Mouse (Mus musculus) gastrocnemius, adult 18-20 months (tissue): ENCODE data around the gene 1700024B05Rik. TPM values are rescaled to one million over a fixed set of nuclear protein-coding genes. Genes with fewer than 3 reads are reported as not detected.
"Not testable (repeated sequence)": the region's sequence is repeated elsewhere in the genome, so short reads cannot be mapped to it uniquely, and the experiment has no call there.

Experiments
- DNase-seq: peaks from one replicate; pipeline ENCODE4 v3.0.0; 2021; ENCODE audit warnings: low spot score
- long read RNA-seq, 2 experiments: library from polyadenylated mRNA; stranded (forward); transcript quantifications; one replicate each; pipeline ENCODE4 v2.0.0; 2021
- total RNA-seq, 2 experiments: library from RNA; stranded (reverse); gene quantifications; 2 replicates each; pipeline ENCODE4 v1.2.3; 2021

Gene 1700024B05Rik
- not detected for total RNA-seq
- long read RNA-seq, experiment 1 = 0 reads
- long read RNA-seq, experiment 2 = 0 reads

DNA sequence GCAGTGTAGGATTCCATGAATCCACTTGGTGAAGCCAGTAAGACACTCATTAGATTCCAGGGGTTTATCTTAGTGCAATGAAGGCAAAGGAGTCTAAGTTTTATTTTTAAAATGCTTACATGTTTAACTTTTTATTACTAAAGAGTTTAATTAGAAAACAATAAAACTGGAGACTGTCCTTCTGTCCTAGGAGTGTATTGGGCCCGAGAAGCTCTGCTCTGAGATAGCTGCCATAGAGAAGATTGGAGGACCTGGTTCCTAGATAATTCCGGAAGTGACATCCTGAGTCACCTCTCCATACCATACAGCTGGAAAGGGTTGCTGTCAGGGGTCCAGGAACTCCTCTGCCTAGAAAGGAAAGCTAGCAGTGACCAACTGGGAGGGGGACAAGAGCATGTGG lies at the start of gene 1700024B05Rik:
TSS of gene 1700024B05Rik (plus strand) at position 301 of the 400 bp plus-strand sequence.
- DNase-seq = not testable (repeated sequence)

DNA sequence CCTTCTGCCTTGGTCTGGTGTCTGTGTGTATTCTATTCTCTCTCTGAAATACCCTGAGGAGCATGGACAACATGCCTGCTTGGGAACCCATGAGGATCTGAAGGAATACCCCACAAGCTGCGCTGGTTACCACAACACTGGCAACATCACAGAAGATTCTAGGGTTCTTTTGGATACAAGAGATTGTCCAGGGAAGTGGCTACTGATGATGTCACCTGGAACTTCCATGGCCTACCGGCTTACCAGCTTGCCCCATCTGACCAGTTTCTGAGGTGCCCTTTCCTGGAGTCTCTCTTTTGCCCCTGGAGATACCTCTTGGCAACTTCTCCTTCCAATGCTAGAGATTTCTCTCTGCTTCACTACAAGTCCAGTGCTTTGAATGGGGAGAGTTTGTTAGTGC lies 36.6 kb upstream of the 1700024B05Rik start, which contains the start of gene Gm7980:
TSS of gene Gm7980 (minus strand) at position 101 of the 400 bp plus-strand sequence.
- DNase-seq = not testable (repeated sequence)

DNA sequence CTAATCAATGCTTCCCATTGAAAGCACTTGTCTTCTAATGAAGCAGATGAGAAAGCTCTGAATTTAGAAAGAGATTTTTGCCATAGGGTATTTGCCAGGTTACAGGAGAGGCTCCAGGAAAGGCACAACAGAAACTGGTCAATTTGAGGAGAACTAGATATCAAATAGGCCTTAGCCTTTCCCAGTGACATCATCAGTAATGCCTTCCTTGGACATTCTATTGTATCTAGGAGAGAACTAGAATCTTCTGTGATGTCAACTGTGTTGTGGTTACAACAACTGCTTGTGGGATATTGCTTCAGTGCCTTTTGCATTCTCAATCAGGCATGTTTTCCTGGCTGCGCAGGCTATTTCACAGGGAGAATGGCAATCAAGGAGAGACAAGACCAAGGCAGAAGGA lies 19.1 kb upstream of the 1700024B05Rik start, which contains the start of gene 1700049E17Rik1:
TSS of gene 1700049E17Rik1 (plus strand) at position 301 of the 400 bp plus-strand sequence.
- not testable (repeated sequence) for DNase-seq

DNA sequence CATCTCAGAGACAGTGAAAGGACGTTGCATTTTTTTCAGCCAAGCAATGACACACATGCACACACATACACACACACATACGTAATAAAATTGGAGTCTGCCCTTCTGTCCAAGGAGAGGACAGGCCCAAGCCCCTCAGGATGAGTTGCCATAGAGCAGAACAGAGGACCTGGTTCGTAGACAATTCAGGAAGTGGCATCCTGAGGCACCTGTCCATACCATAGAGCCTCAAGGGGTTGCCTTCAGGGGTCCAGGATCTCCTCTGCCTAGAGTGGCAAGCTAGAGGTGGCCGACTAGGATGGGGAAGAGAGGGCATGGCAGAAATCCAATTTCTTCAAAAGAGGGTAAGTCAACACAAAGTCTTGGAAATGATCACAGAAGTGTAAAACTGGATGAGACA lies 20.3 kb downstream of the 1700024B05Rik start:
- not testable (repeated sequence) for DNase-seq

DNA sequence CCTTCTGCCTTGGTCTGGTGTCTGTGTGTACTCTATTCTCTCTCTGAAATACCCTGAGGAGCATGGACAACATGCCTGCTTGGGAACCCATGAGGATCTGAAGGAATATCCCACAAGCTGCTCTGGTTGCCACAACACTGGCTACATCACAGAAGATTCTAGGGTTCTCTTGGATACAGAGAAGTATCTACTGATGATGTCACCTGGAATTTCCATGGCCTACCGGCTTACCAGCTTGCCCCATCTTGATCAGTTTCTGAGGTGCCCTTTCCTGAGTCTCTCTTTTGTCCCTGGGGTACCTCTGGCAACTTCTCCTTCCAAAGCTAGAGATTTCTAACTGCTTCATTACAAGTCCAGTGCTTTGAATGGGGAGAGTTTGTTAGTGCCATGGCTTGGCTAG lies 24.0 kb downstream of the 1700024B05Rik start, which contains the start of gene Gm6401:
TSS of gene Gm6401 (minus strand) at position 101 of the 400 bp plus-strand sequence.
- DNase-seq = not testable (repeated sequence)

DNA sequence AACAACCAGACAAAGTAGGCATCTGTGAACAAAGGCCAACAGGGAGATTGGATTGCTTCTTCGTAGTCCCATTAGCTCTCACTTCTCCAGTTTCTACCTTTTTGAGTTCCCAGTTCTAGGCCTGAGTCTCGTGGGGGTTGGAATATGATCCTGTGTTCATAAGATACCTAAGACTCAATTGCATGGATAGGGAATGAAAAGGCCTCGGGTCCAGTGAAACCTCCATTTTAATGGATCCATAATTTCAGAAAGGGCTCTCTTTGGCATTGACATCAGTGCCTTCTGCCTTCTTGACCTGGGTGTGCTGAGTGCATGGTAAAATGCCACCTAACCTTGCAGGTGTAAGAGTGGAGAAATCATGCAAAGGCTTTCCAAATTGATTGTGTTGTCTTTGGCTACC lies 24.8 kb downstream of the 1700024B05Rik start:
- not testable (repeated sequence) for DNase-seq

DNA sequence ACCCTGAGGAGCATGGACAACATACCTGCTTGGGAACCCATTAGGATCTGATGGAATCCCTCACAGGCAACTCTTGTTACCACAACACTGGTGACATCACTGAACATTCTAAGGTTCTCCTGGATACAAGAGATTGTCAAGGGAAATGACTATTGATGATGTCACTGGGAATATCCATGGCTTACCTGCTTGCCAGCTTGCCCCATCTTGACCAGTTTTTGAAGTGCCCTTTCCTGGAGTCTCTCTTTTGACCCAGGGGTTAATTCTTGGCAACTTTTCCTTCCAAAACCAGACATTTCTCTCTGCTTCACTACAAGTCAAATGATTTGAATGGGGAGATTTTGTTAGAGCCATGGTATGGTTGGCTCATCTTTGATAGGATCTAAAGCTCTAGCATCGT lies 39.4 kb downstream of the 1700024B05Rik start, which contains the start of gene Gm3543:
TSS of gene Gm3543 (minus strand) at position 101 of the 400 bp plus-strand sequence.
- not testable (repeated sequence) for DNase-seq

Other genes with a start within 250 kb of the 1700024B05Rik start
- gene Gm8068, start 242.1 kb upstream of the 1700024B05Rik start, total RNA-seq = not detected
- gene Gm7929, start 193.4 kb upstream of the 1700024B05Rik start, total RNA-seq = not detected
- not detected for gene Gm47189, start 171.6 kb upstream of the 1700024B05Rik start, total RNA-seq
- not detected for gene Gm7980, start 36.7 kb upstream of the 1700024B05Rik start, total RNA-seq
- gene 1700049E17Rik1, start 19.0 kb upstream of the 1700024B05Rik start, total RNA-seq = not detected
- gene Gm6401, start 23.9 kb downstream of the 1700024B05Rik start, total RNA-seq = not detected
- not detected for gene Gm3543, start 39.3 kb downstream of the 1700024B05Rik start, total RNA-seq
- not detected for gene Gm7951, start 173.4 kb downstream of the 1700024B05Rik start, total RNA-seq
- gene Gm17027, start 218.6 kb downstream of the 1700024B05Rik start, total RNA-seq = not detected
- gene Gm3573, start 246.8 kb downstream of the 1700024B05Rik start, total RNA-seq = not detected